10 mouse cellular contexts compared by ENCODE assay signal in genomic region chr2:33764476-33764875, GRCm38 (mm10).
DNase-seq lines count a peak whose midpoint lies in the region; ATAC-seq and TF ChIP-seq lines count a peak whose summit lies in the region.
"Had no signal": no experiment of that assay in that cellular context is flagged by ENCODE, and none has a peak within 500 bp of the region (broad histone marks: within the 10 kb centered on the region; RNA-seq: fewer than 3 reads in every experiment).

No protein-coding gene starts in this region.

- no peaks in the 10 kb centered on the region; the same call in 1 of the 2 replicates for H3K27me3 ChIP-seq in midbrain, embryonic 10.5 days (ENCODE audit: low read depth, poor library complexity, severe bottlenecking)
- no peaks in the 10 kb centered on the region for H3K27me3 ChIP-seq in midbrain, postnatal 0 days (ENCODE audit: insufficient read depth, low read length)
- no peaks in the 10 kb centered on the region for H3K27me3 ChIP-seq in forebrain, embryonic 14.5 days (replicated peaks; ENCODE audit: control insufficient read depth, insufficient read depth, low read length)

- H3K9me3 ChIP-seq in midbrain, embryonic 10.5 days (replicated peaks): no peaks in the 10 kb centered on the region
- no peaks in the 10 kb centered on the region for H3K9me3 ChIP-seq in midbrain, postnatal 0 days (ENCODE audit: low read length)
- no peaks in the 10 kb centered on the region for H3K9me3 ChIP-seq in forebrain, embryonic 14.5 days (replicated peaks; ENCODE audit: control insufficient read depth, low read length)

- no peak for TF ChIP-seq CTCF in midbrain, postnatal 0 days (IDR thresholded peaks at IDR 0.05)

- H3K36me3 ChIP-seq in midbrain, embryonic 10.5 days: peaks cover 17% of the 10 kb centered on the region
- H3K36me3 ChIP-seq in midbrain, postnatal 0 days (ENCODE audit: insufficient read depth, low read length): no peaks in the 10 kb centered on the region
- H3K36me3 ChIP-seq in forebrain, embryonic 14.5 days (ENCODE audit: control insufficient read depth, insufficient read depth, low read length): peaks cover 7% of the 10 kb centered on the region

- peak overlapping the region; percentile 59 for H3K27ac ChIP-seq in midbrain, embryonic 10.5 days (replicated peaks)
- H3K27ac ChIP-seq in midbrain, postnatal 0 days (ENCODE audit: low read depth, low read length): no peak overlapping the region
- H3K27ac ChIP-seq in forebrain, embryonic 14.5 days (ENCODE audit: low read depth, low read length): no peak overlapping the region
- H3K27ac ChIP-seq: layer of hippocampus, adult 2 months had no signal

- DNase-seq in midbrain, embryonic 10.5 days (ENCODE audit: low spot score): peak; percentile 39
- DNase-seq in midbrain, postnatal 0 days (ENCODE audit: low spot score): no peak
- DNase-seq in forebrain, embryonic 14.5 days (ENCODE audit: low spot score): peak; percentile 70
- peak; percentile 49 for DNase-seq in kidney, postnatal 14 days
- DNase-seq in retina, postnatal 1 day: peak; percentile 93
- DNase-seq in natural killer cell, adult 2 months (ENCODE audit: low spot score in 2 of 2): no peak
- DNase-seq in urinary bladder, adult 18-20 months (ENCODE audit: low spot score in 2 of 2): no peak
- DNase-seq in B cell, adult 2 months: no peak

- no peak overlapping the region for H3K9ac ChIP-seq in midbrain, postnatal 0 days (replicated peaks; ENCODE audit: low read length, poor library complexity, severe bottlenecking)
- H3K9ac ChIP-seq in forebrain, embryonic 14.5 days (ENCODE audit: low read length): no peak overlapping the region

- no peak overlapping the region for H3K4me3 ChIP-seq in midbrain, embryonic 10.5 days
- no peak overlapping the region for H3K4me3 ChIP-seq in midbrain, postnatal 0 days (ENCODE audit: low read depth, low read length)
- no peak overlapping the region for H3K4me3 ChIP-seq in forebrain, embryonic 14.5 days (ENCODE audit: low read depth, low read length)
- H3K4me3 ChIP-seq: layer of hippocampus, adult 2 months had no signal

- no peak for ATAC-seq in midbrain, postnatal 0 days (ENCODE audit: low FRiP score)
- peak; percentile 38 for ATAC-seq in forebrain, embryonic 14.5 days

- H3K4me2 ChIP-seq in midbrain, postnatal 0 days (ENCODE audit: low read depth, low read length, poor library complexity, severe bottlenecking): no peak overlapping the region
- H3K4me2 ChIP-seq in forebrain, embryonic 14.5 days (ENCODE audit: low read length): no peak overlapping the region
- H3K4me2 ChIP-seq: liver, embryonic 11.5 days had no signal

- H3K4me1 ChIP-seq in midbrain, embryonic 10.5 days: peaks cover 31% of the 10 kb centered on the region
- peaks cover 9% of the 10 kb centered on the region for H3K4me1 ChIP-seq in midbrain, postnatal 0 days (ENCODE audit: insufficient read depth, low read length)
- H3K4me1 ChIP-seq in forebrain, embryonic 14.5 days (ENCODE audit: control insufficient read depth, insufficient read depth, low read length): peaks cover 17% of the 10 kb centered on the region

- 56% methylated on average over 6 of the region's 8 CpGs for WGBS in midbrain, embryonic 10.5 days
- WGBS in midbrain, postnatal 0 days: 43% methylated on average over 6 of the region's 8 CpGs
- WGBS in forebrain, embryonic 14.5 days: 19% methylated on average over 6 of the region's 8 CpGs

Comparison
In these comparisons a context has a peak if more than half of its experiments do, and no peak if none do; other contexts are left out.
1. DNase-seq: peak in midbrain, embryonic 10.5 days (single experiment), forebrain, embryonic 14.5 days (single experiment), kidney, postnatal 14 days (single experiment) and retina, postnatal 1 day (single experiment); none in midbrain, postnatal 0 days (single experiment), natural killer cell, adult 2 months (0 of 2), urinary bladder, adult 18-20 months (0 of 2) and B cell, adult 2 months (0 of 2).